14 mouse cellular contexts compared by ENCODE assay signal in genomic region chr11:80475544-80475943, GRCm38 (mm10). TPM values are rescaled to one million over a fixed set of nuclear protein-coding genes. Genes with fewer than 3 reads are reported as not detected.
DNase-seq lines count a peak whose midpoint lies in the region; ATAC-seq and TF ChIP-seq lines count a peak whose summit lies in the region.
"Had no signal": no experiment of that assay in that cellular context is flagged by ENCODE, and none has a peak within 500 bp of the region (broad histone marks: within the 10 kb centered on the region; RNA-seq: fewer than 3 reads in every experiment).

No protein-coding gene starts in this region.

- no peak for DNase-seq in liver, embryonic 13.5 days
- DNase-seq in liver, postnatal 0 days, result no peak
- DNase-seq in forebrain, postnatal 0 days, result no peak
- peak; percentile 23 for DNase-seq in limb, embryonic 11.5 days (ENCODE audit: low spot score)
- DNase-seq in naive thymus-derived CD4-positive, alpha-beta T cell, adult 2 months (ENCODE audit: low read depth), result peak; percentile 15
- no peak for DNase-seq in stomach, postnatal 0 days (ENCODE audit: low spot score)
- no peak for DNase-seq in right cerebral cortex, adult 18-20 months
- DNase-seq in right cerebral cortex, postnatal 4 days, result no peak
- DNase-seq: gastrocnemius, postnatal 10 days; heart, postnatal 36 days; kidney, postnatal 36 days; right cerebral cortex, postnatal 25 days had no signal

- peaks cover 43% of the 10 kb centered on the region for H3K36me3 ChIP-seq in liver, embryonic 13.5 days
- peaks cover 22% of the 10 kb centered on the region for H3K36me3 ChIP-seq in liver, postnatal 0 days (replicated peaks; ENCODE audit: insufficient read depth, low read length)
- peaks cover 13% of the 10 kb centered on the region for H3K36me3 ChIP-seq in forebrain, postnatal 0 days (ENCODE audit: insufficient read depth)
- peaks cover 8% of the 10 kb centered on the region for H3K36me3 ChIP-seq in limb, embryonic 11.5 days (ENCODE audit: control insufficient read depth, insufficient read depth, low read length)
- 0 out of 2 replicates have a peak, but pooled peaks cover 2% of the 10 kb centered on the region for H3K36me3 ChIP-seq in stomach, postnatal 0 days (ENCODE audit: control insufficient read depth, insufficient read depth, low read length)

- peaks cover 36% of the 10 kb centered on the region for H3K4me1 ChIP-seq in liver, embryonic 13.5 days (replicated peaks)
- peaks cover 18% of the 10 kb centered on the region for H3K4me1 ChIP-seq in liver, postnatal 0 days (ENCODE audit: insufficient read depth)
- H3K4me1 ChIP-seq in forebrain, postnatal 0 days (ENCODE audit: insufficient read depth), result peaks cover 8% of the 10 kb centered on the region; the same call in 1 of the 2 replicates
- H3K4me1 ChIP-seq in limb, embryonic 11.5 days (ENCODE audit: control insufficient read depth, insufficient read depth, low read length), result peaks cover 7% of the 10 kb centered on the region
- H3K4me1 ChIP-seq in stomach, postnatal 0 days (replicated peaks; ENCODE audit: control insufficient read depth, insufficient read depth), result peaks cover 5% of the 10 kb centered on the region; the same call in 1 of the 2 replicates

- H3K9me3 ChIP-seq in liver, embryonic 13.5 days (replicated peaks), result no peaks in the 10 kb centered on the region
- H3K9me3 ChIP-seq in liver, postnatal 0 days (ENCODE audit: low read length), result no peaks in the 10 kb centered on the region
- H3K9me3 ChIP-seq in forebrain, postnatal 0 days (ENCODE audit: low read length), result no peaks in the 10 kb centered on the region
- H3K9me3 ChIP-seq in limb, embryonic 11.5 days (ENCODE audit: control insufficient read depth, low read length), result no peaks in the 10 kb centered on the region
- H3K9me3 ChIP-seq in stomach, postnatal 0 days (ENCODE audit: control insufficient read depth, low read length), result no peaks in the 10 kb centered on the region
- H3K9me3 ChIP-seq: lung, embryonic 15.5 days; megakaryocyte, embryonic 14.5 days had no signal

- 76% methylated on average over 9 of the region's 9 CpGs for WGBS in liver, embryonic 13.5 days (ENCODE audit: insufficient replicate concordance)
- WGBS in liver, postnatal 0 days (ENCODE audit: insufficient replicate concordance), result 84% methylated on average over 9 of the region's 9 CpGs
- 85% methylated on average over 9 of the region's 9 CpGs for WGBS in forebrain, postnatal 0 days
- 84% methylated on average over 9 of the region's 9 CpGs for WGBS in limb, embryonic 11.5 days
- 80% methylated on average over 9 of the region's 9 CpGs for WGBS in stomach, postnatal 0 days

- no peak for ATAC-seq in liver, embryonic 13.5 days (ENCODE audit: low read depth)
- ATAC-seq in liver, postnatal 0 days, result no peak
- ATAC-seq in forebrain, postnatal 0 days, result no peak
- no peak for ATAC-seq in limb, embryonic 11.5 days (ENCODE audit: insufficient number of reproducible peaks, low FRiP score, low TSS enrichment, low read depth)
- no peak for ATAC-seq in stomach, postnatal 0 days (ENCODE audit: low FRiP score, low TSS enrichment)

- no peak overlapping the region for H3K27ac ChIP-seq in liver, embryonic 13.5 days
- H3K27ac ChIP-seq in liver, postnatal 0 days (ENCODE audit: low read depth), result no peak overlapping the region
- peak overlapping the region; percentile 99 for H3K27ac ChIP-seq in forebrain, postnatal 0 days (ENCODE audit: low read depth, low read length)
- H3K27ac ChIP-seq in limb, embryonic 11.5 days (replicated peaks; ENCODE audit: low read depth, low read length), result no peak overlapping the region
- no peak overlapping the region for H3K27ac ChIP-seq in stomach, postnatal 0 days (replicated peaks)

- peaks cover 16% of the 10 kb centered on the region for H3K27me3 ChIP-seq in liver, embryonic 13.5 days
- H3K27me3 ChIP-seq in liver, postnatal 0 days (ENCODE audit: insufficient read depth, low read length), result peaks cover 15% of the 10 kb centered on the region; the same call in 1 of the 2 replicates
- H3K27me3 ChIP-seq in forebrain, postnatal 0 days (ENCODE audit: insufficient read depth, low read length), result no peaks in the 10 kb centered on the region
- no peaks in the 10 kb centered on the region for H3K27me3 ChIP-seq in limb, embryonic 11.5 days (ENCODE audit: control insufficient read depth, insufficient read depth, low read length)
- H3K27me3 ChIP-seq in stomach, postnatal 0 days (ENCODE audit: control insufficient read depth, insufficient read depth, low read length), result no peaks in the 10 kb centered on the region

- H3K9ac ChIP-seq in liver, embryonic 13.5 days, result no peak overlapping the region
- H3K9ac ChIP-seq in liver, postnatal 0 days (replicated peaks), result no peak overlapping the region
- H3K9ac ChIP-seq in forebrain, postnatal 0 days, result 0 out of 2 replicates have a peak overlapping the region, but pooled peaks have one; percentile 62
- H3K9ac ChIP-seq in limb, embryonic 11.5 days (ENCODE audit: low read length), result no peak overlapping the region
- no peak overlapping the region for H3K9ac ChIP-seq in stomach, postnatal 0 days (ENCODE audit: low read length)

- no peak overlapping the region for H3K4me3 ChIP-seq in liver, embryonic 13.5 days (replicated peaks)
- no peak overlapping the region for H3K4me3 ChIP-seq in liver, postnatal 0 days (ENCODE audit: low read depth, low read length)
- H3K4me3 ChIP-seq in forebrain, postnatal 0 days (ENCODE audit: low read depth, low read length), result no peak overlapping the region
- no peak overlapping the region for H3K4me3 ChIP-seq in limb, embryonic 11.5 days (ENCODE audit: low read depth, low read length)
- no peak overlapping the region for H3K4me3 ChIP-seq in stomach, postnatal 0 days (ENCODE audit: low read depth, low read length)

- no peak for TF ChIP-seq CTCF in liver, postnatal 0 days (IDR thresholded peaks at IDR 0.05; ENCODE audit: low read depth)
- no peak for TF ChIP-seq CTCF in forebrain, postnatal 0 days (IDR thresholded peaks at IDR 0.05; ENCODE audit: low read depth)
- TF ChIP-seq CTCF in stomach, postnatal 0 days (IDR thresholded peaks at IDR 0.05; ENCODE audit: low read depth), result no peak

- TF ChIP-seq EP300 in liver, postnatal 0 days (IDR thresholded peaks at IDR 0.05; ENCODE audit: low read depth), result no peak
- TF ChIP-seq EP300 in stomach, postnatal 0 days (optimal IDR thresholded peaks at IDR 0.05), result no peak

- peak overlapping the region; percentile 99; the same call in 1 of the 2 replicates for H3K4me2 ChIP-seq in liver, embryonic 13.5 days
- no peak overlapping the region for H3K4me2 ChIP-seq in liver, postnatal 0 days (ENCODE audit: low read depth, low read length)
- H3K4me2 ChIP-seq in forebrain, postnatal 0 days (ENCODE audit: low read depth), result no peak overlapping the region
- no peak overlapping the region for H3K4me2 ChIP-seq in limb, embryonic 11.5 days (ENCODE audit: low read depth, severe bottlenecking)
- H3K4me2 ChIP-seq in stomach, postnatal 0 days (replicated peaks; ENCODE audit: low read depth), result no peak overlapping the region

RNA-seq across cellular contexts. Expression of gene Cdk5r1, which starts 1.3 kb away (rescaled TPM):
- polyA plus RNA-seq in liver, embryonic 13.5 days (2015; fragmentation: Nextera tagmentation; extraction: Ambion mirVana), result 0.41 TPM in 2 replicates
- 0.18 and 0.28 TPM in 2 replicates for polyA plus RNA-seq in liver, postnatal 0 days (2015; fragmentation: Nextera tagmentation; extraction: Ambion mirVana)
- 392 and 416 TPM in 2 replicates for total RNA-seq in forebrain, postnatal 0 days (2014; rRNA removed)
- polyA plus RNA-seq in forebrain, postnatal 0 days (2015; fragmentation: Nextera tagmentation; extraction: Ambion mirVana), result 117 and 122 TPM in 2 replicates
- 1.9 and 2.1 TPM in 2 replicates for polyA plus RNA-seq in limb, embryonic 11.5 days (2014; fragmentation: Nextera tagmentation; extraction: Ambion mirVana)
- polyA plus RNA-seq in stomach, postnatal 0 days (2015; fragmentation: Nextera tagmentation; extraction: Ambion mirVana), result 0.57 and 0.75 TPM in 2 replicates

RNA-seq across cellular contexts. Expression of gene Psmd11, which starts 47.1 kb away (rescaled TPM):
- polyA plus RNA-seq in liver, embryonic 13.5 days (2015; fragmentation: Nextera tagmentation; extraction: Ambion mirVana), result 218 and 238 TPM in 2 replicates
- polyA plus RNA-seq in liver, postnatal 0 days (2015; fragmentation: Nextera tagmentation; extraction: Ambion mirVana), result 128 and 143 TPM in 2 replicates
- total RNA-seq in forebrain, postnatal 0 days (2014; rRNA removed), result 30.2 and 33.4 TPM in 2 replicates
- 280 and 310 TPM in 2 replicates for polyA plus RNA-seq in forebrain, postnatal 0 days (2015; fragmentation: Nextera tagmentation; extraction: Ambion mirVana)
- polyA plus RNA-seq in limb, embryonic 11.5 days (2014; fragmentation: Nextera tagmentation; extraction: Ambion mirVana), result 316 and 334 TPM in 2 replicates
- polyA plus RNA-seq in stomach, postnatal 0 days (2015; fragmentation: Nextera tagmentation; extraction: Ambion mirVana), result 189 and 211 TPM in 2 replicates

Comparison
In these comparisons a context has a peak if more than half of its experiments do, and no peak if none do; other contexts are left out.
1. DNase-seq: peak in limb, embryonic 11.5 days (single experiment) and naive thymus-derived CD4-positive, alpha-beta T cell, adult 2 months (single experiment); none in liver, embryonic 13.5 days (single experiment), liver, postnatal 0 days (single experiment), forebrain, postnatal 0 days (single experiment), stomach, postnatal 0 days (single experiment), right cerebral cortex, adult 18-20 months (single experiment) and right cerebral cortex, postnatal 4 days (single experiment).
2. RNA of gene Cdk5r1, which starts 1.3 kb away (polyA plus RNA-seq): 117 to 122 TPM in forebrain, postnatal 0 days; 1.9 to 2.1 TPM in limb, embryonic 11.5 days, 0.57 to 0.75 TPM in stomach, postnatal 0 days, 0.41 TPM in liver, embryonic 13.5 days and 0.18 to 0.28 TPM in liver, postnatal 0 days; every median in the first group is over 10 times any median in the second.